Comparison of ENCODE assay signal across 18 mouse cellular contexts in the genomic region with DNA sequence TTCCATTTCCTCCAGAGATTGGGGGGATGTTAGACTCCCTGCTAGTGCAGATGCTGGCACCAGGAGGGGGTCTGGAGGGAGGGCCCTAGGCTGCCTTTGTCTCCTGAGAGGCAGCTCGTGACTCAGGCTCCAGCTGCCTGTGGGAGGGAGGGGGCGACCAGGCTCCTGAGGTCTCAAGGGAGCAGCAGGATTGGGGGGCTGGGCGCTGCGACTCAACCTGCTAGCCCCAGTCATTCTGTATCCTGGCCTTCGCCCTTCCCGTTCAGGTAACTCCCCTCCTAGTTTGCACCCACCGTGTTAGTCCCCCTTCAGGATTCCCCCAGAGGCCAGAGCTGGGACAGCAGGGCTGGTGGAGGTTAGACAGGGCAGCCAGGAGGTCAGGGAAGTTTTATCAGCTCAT. TPM values are rescaled to one million over a fixed set of nuclear protein-coding genes. Genes with fewer than 3 reads are reported as not detected.
DNase-seq lines count a peak whose midpoint lies in the region; ATAC-seq lines count a peak whose summit lies in the region.
"Had no signal": no experiment of that assay in that cellular context is flagged by ENCODE, and none has a peak within 500 bp of the region (broad histone marks: within the 10 kb centered on the region; RNA-seq: fewer than 3 reads in every experiment).

No protein-coding gene starts in this region.

- H3K36me3 ChIP-seq in forebrain, embryonic 12.5 days (replicated peaks): no peaks in the 10 kb centered on the region
- H3K36me3 ChIP-seq: heart, embryonic 10.5 days; limb, embryonic 13.5 days; midbrain, embryonic 12.5 days had no signal

- no peak overlapping the region for H3K4me2 ChIP-seq in forebrain, embryonic 12.5 days
- H3K4me2 ChIP-seq: limb, embryonic 13.5 days; midbrain, embryonic 12.5 days had no signal

- no peaks in the 10 kb centered on the region for H3K9me3 ChIP-seq in forebrain, embryonic 12.5 days
- H3K9me3 ChIP-seq: heart, embryonic 10.5 days; limb, embryonic 13.5 days; midbrain, embryonic 12.5 days had no signal

- DNase-seq in gastrocnemius, postnatal 14 days: peak; percentile 2
- no peak for DNase-seq in gastrocnemius, adult 8-10 months (ENCODE audit: low spot score in 2 of 2)
- peak; percentile 51 for DNase-seq in retina, postnatal 1 day
- no peak for DNase-seq in retina, embryonic 14.5 days (ENCODE audit: low spot score)
- no peak for DNase-seq in right cerebral cortex, postnatal 14 days
- DNase-seq in adrenal gland, postnatal 14 days: no peak
- DNase-seq: gastrocnemius, postnatal 25 days; heart, postnatal 36 days; kidney, postnatal 14 days; lung, postnatal 10 days; spleen, adult 18-20 months had no signal

- WGBS in forebrain, embryonic 12.5 days: 10% methylated on average over 7 of the region's 7 CpGs

- intact Hi-C loops in gastrocnemius, postnatal 14 days (cut with DNase I; ENCODE audit: low total_unique reads): no loop called here

- no peak overlapping the region for H3K27ac ChIP-seq in forebrain, embryonic 12.5 days
- H3K27ac ChIP-seq: heart, embryonic 10.5 days; limb, embryonic 13.5 days; midbrain, embryonic 12.5 days had no signal

- H3K4me1 ChIP-seq in forebrain, embryonic 12.5 days: peaks cover 42% of the 10 kb centered on the region

- H3K27me3 ChIP-seq in forebrain, embryonic 12.5 days: peaks cover 62% of the 10 kb centered on the region

- no peak for ATAC-seq in forebrain, embryonic 12.5 days (ENCODE audit: low FRiP score)
- ATAC-seq in erythroblast, adult 5-6 weeks (replicated peaks; ENCODE audit: low FRiP score, poor library complexity, severe bottlenecking): no peak

- H3K9ac ChIP-seq in forebrain, embryonic 12.5 days: 0 out of 2 replicates have a peak overlapping the region, but pooled peaks have one; percentile 12
- H3K9ac ChIP-seq: limb, embryonic 13.5 days; midbrain, embryonic 12.5 days had no signal

- no peak overlapping the region for H3K4me3 ChIP-seq in forebrain, embryonic 12.5 days (replicated peaks)
- H3K4me3 ChIP-seq: heart, embryonic 10.5 days; limb, embryonic 13.5 days; midbrain, embryonic 12.5 days had no signal

RNA-seq across cellular contexts. Expression of a gene that starts 4.4 kb away (rescaled TPM):
- total RNA-seq in gastrocnemius, postnatal 14 days (2021): under 1 TPM in 1 of 2 experiments, not detected in 1; 0.08 TPM
- not detected for total RNA-seq in gastrocnemius, adult 8-10 months (2022)
- 0.90 and 2.4 TPM in 2 replicates for polyA plus RNA-seq in forebrain, embryonic 12.5 days (2016; fragmentation: Nextera tagmentation; extraction: Ambion mirVana)
- not detected in 2 replicates for total RNA-seq in erythroblast, adult 5-6 weeks (2015; ENCODE audit: low replicate concordance)
- total RNA-seq in erythroblast, adult 5-6 weeks (2017; ENCODE audit: low replicate concordance): not detected in 2 replicates
- 0.44 and 1.1 TPM in 2 replicates for total RNA-seq in adrenal gland, postnatal 14 days (2021)
- total RNA-seq: gastrocnemius, postnatal 25 days had no signal

RNA-seq across cellular contexts. Expression of a gene that starts 7.1 kb away (rescaled TPM):
- not detected for total RNA-seq in gastrocnemius, postnatal 14 days (2021)
- not detected for total RNA-seq in gastrocnemius, adult 8-10 months (2022)
- 0.24 and 0.29 TPM in 2 replicates for polyA plus RNA-seq in forebrain, embryonic 12.5 days (2016; fragmentation: Nextera tagmentation; extraction: Ambion mirVana)
- 0.84 and 6.3 TPM in 2 replicates for total RNA-seq in erythroblast, adult 5-6 weeks (2015; ENCODE audit: low replicate concordance)
- total RNA-seq in erythroblast, adult 5-6 weeks (2017; ENCODE audit: low replicate concordance): not detected in 2 replicates
- 1.0 and 6.8 TPM in 2 replicates for total RNA-seq in adrenal gland, postnatal 14 days (2021)
- total RNA-seq: gastrocnemius, postnatal 25 days had no signal
- polyA plus RNA-seq: midbrain, embryonic 12.5 days had no signal

RNA-seq across cellular contexts. Expression of a gene that starts 27.5 kb away (rescaled TPM):
- total RNA-seq in gastrocnemius, postnatal 14 days (2021): 1 to 10 TPM; 1.8 to 2.6 TPM
- total RNA-seq in gastrocnemius, adult 8-10 months (2022): not detected
- 81.3 and 86.4 TPM in 2 replicates for polyA plus RNA-seq in forebrain, embryonic 12.5 days (2016; fragmentation: Nextera tagmentation; extraction: Ambion mirVana)
- total RNA-seq in erythroblast, adult 5-6 weeks (2015; ENCODE audit: low replicate concordance): 10.7 and 11.0 TPM in 2 replicates
- total RNA-seq in erythroblast, adult 5-6 weeks (2017; ENCODE audit: low replicate concordance): 2.3 and 7.2 TPM in 2 replicates
- 10.9 and 12.2 TPM in 2 replicates for total RNA-seq in adrenal gland, postnatal 14 days (2021)

RNA-seq across cellular contexts. Expression of a gene that starts 35.2 kb away (rescaled TPM):
- not detected for total RNA-seq in gastrocnemius, postnatal 14 days (2021)
- not detected for total RNA-seq in gastrocnemius, adult 8-10 months (2022)
- 3.9 and 4.7 TPM in 2 replicates for polyA plus RNA-seq in forebrain, embryonic 12.5 days (2016; fragmentation: Nextera tagmentation; extraction: Ambion mirVana)
- not detected in 2 replicates for total RNA-seq in erythroblast, adult 5-6 weeks (2015; ENCODE audit: low replicate concordance)
- not detected in 2 replicates for total RNA-seq in erythroblast, adult 5-6 weeks (2017; ENCODE audit: low replicate concordance)
- 0.49 and 0.74 TPM in 2 replicates for total RNA-seq in adrenal gland, postnatal 14 days (2021)
- total RNA-seq: gastrocnemius, postnatal 25 days; heart, postnatal 36 days had no signal
- polyA plus RNA-seq: C2C12; heart, embryonic 10.5 days; intestine, embryonic 14.5 days; limb, embryonic 13.5 days had no signal

RNA-seq across cellular contexts. Expression of a gene that starts 57.7 kb away (rescaled TPM):
- 1 to 10 TPM in 1 of 2 experiments, under 1 TPM in 1; 0.71 to 1.4 TPM for total RNA-seq in gastrocnemius, postnatal 14 days (2021)
- under 1 TPM; 0.10 to 0.63 (median 0.38) TPM for total RNA-seq in gastrocnemius, adult 8-10 months (2022)
- 223 and 233 TPM in 2 replicates for polyA plus RNA-seq in forebrain, embryonic 12.5 days (2016; fragmentation: Nextera tagmentation; extraction: Ambion mirVana)
- total RNA-seq in erythroblast, adult 5-6 weeks (2015; ENCODE audit: low replicate concordance): 2.3 TPM in 1 of 2 replicates, not detected in the other
- total RNA-seq in erythroblast, adult 5-6 weeks (2017; ENCODE audit: low replicate concordance): 0.09 TPM in 1 of 2 replicates, not detected in the other
- total RNA-seq in adrenal gland, postnatal 14 days (2021): 6.0 and 6.1 TPM in 2 replicates

Comparison
In these comparisons a context has a peak if more than half of its experiments do, and no peak if none do; other contexts are left out.
1. DNase-seq: peak in gastrocnemius, postnatal 14 days (single experiment) and retina, postnatal 1 day (single experiment); none in gastrocnemius, adult 8-10 months (0 of 2), retina, embryonic 14.5 days (single experiment), right cerebral cortex, postnatal 14 days (single experiment) and adrenal gland, postnatal 14 days (single experiment).